Mouse (Mus musculus) CD8-positive naive resting alpha-beta T cell, adult 2 months (primary cell): ENCODE data around the gene Atp10a.

Experiments used
- DNase-seq, 2 experiments: peaks; one replicate each; pipeline ENCODE4 v3.0.0; 2022; ENCODE audit warnings: low read depth in 2 of 2, low spot score in 2 of 2

Atp10a gene

GRCm38 (mm10) chr7:58736841-58737547 is 81.0 kb downstream of the Atp10a start:
- DNase-seq: no peak

- DNase-seq: no peak
These were observed 84.2 kb downstream of the Atp10a start for GRCm38 (mm10) chr7:58740196-58740595.

- no peak for DNase-seq
These were observed 84.9 kb downstream of the Atp10a start for GRCm38 (mm10) chr7:58740842-58741241.

- DNase-seq: no peak
These were observed 86.0 kb downstream of the Atp10a start for GRCm38 (mm10) chr7:58742009-58742408.

- DNase-seq: no peak
These were observed 86.7 kb downstream of the Atp10a start for GRCm38 (mm10) chr7:58742648-58743047.

- DNase-seq: no peak
These were observed 87.7 kb downstream of the Atp10a start for GRCm38 (mm10) chr7:58743362-58744320.

GRCm38 (mm10) chr7:58746817-58747216 is 90.9 kb downstream of the Atp10a start:
- DNase-seq: no peak

GRCm38 (mm10) chr7:58749904-58750612 is 94.1 kb downstream of the Atp10a start:
- peak; percentile 63 to 72 for DNase-seq

GRCm38 (mm10) chr7:58752041-58752440 is 96.1 kb downstream of the Atp10a start:
- no peak for DNase-seq

- DNase-seq: no peak
These were observed 98.1 kb downstream of the Atp10a start for GRCm38 (mm10) chr7:58754076-58754475.

- DNase-seq: no peak
These were observed 98.6 kb downstream of the Atp10a start for GRCm38 (mm10) chr7:58754536-58754935.

- DNase-seq: no peak
These were observed 99.1 kb downstream of the Atp10a start for GRCm38 (mm10) chr7:58755083-58755482.

- no peak for DNase-seq
These were observed 99.9 kb downstream of the Atp10a start for GRCm38 (mm10) chr7:58755846-58756245.

GRCm38 (mm10) chr7:58757331-58757730 is 101.4 kb downstream of the Atp10a start:
- no peak for DNase-seq

GRCm38 (mm10) chr7:58758396-58758795 is 102.4 kb downstream of the Atp10a start:
- no peak for DNase-seq

- no peak for DNase-seq
These were observed 103.3 kb downstream of the Atp10a start for GRCm38 (mm10) chr7:58759265-58759664.

GRCm38 (mm10) chr7:58767257-58767656 is 111.3 kb downstream of the Atp10a start:
- no peak for DNase-seq

- DNase-seq: no peak
These were observed 112.3 kb downstream of the Atp10a start for GRCm38 (mm10) chr7:58768253-58768652.

GRCm38 (mm10) chr7:58770254-58770653 is 114.3 kb downstream of the Atp10a start:
- peak in 1 of 2 experiments; percentile 16 for DNase-seq

GRCm38 (mm10) chr7:58772048-58772690 is 116.2 kb downstream of the Atp10a start:
- DNase-seq: no peak

GRCm38 (mm10) chr7:58779146-58779545 is 123.2 kb downstream of the Atp10a start:
- no peak for DNase-seq
